Mouse (Mus musculus) layer of hippocampus, adult 9-11 months (tissue): ENCODE measurements around the gene Nek6.
A peak's percentile ranks its signal among the peaks of the same experiment; 100 is the strongest.

ENCODE experiments used
- DNase-seq: peaks from one replicate; pipeline ENCODE4 v3.0.0; 2022

The Nek6 gene

DNA sequence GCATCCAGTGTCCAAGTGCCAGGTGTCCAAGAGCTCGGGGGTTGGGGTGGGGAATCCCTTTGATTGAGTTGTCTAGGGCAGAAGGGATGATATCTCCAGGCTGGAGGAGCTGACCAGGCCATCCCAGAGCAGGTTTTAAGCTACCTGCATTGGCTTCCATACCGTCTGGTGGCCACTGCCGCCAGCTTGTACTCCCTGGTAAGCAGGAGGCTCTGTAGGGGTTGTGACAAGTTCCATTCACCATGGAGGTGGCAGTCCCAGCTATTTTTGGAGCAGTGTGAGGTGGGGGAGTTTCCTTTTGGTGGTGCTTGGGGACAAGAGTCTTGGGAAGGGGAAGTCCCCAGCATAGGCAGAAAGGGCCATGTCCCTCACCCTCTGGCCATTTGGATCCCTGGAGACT, 29.7 kb downstream of the Nek6 start:
- no peak for DNase-seq

DNA sequence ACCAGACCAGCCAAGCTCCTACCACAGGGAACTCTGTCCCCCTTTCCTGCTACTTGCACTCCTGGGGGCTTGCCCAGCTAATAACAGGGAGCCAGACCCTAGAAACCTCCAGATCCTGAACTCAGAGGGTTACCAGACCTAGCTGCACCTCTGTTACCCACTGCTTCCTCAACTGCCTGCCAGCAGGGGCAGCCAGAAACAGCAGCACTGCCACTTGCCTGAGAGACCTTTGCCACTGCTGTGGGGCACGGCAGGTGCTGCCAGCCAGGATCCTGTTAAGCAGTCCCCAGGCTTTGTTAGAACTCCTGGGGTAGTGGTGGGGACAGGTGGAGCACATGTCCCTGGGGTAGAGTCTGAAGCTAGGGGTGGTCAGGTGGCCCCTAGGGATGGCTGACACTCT, 30.1 kb downstream of the Nek6 start:
- no peak for DNase-seq

- DNase-seq, result no peak
Observed at GRCm38 (mm10) chr2:38542366-38542765, 30.9 kb downstream of the Nek6 start.

- no peak for DNase-seq
Observed at GRCm38 (mm10) chr2:38543158-38543557, 31.7 kb downstream of the Nek6 start.

DNA sequence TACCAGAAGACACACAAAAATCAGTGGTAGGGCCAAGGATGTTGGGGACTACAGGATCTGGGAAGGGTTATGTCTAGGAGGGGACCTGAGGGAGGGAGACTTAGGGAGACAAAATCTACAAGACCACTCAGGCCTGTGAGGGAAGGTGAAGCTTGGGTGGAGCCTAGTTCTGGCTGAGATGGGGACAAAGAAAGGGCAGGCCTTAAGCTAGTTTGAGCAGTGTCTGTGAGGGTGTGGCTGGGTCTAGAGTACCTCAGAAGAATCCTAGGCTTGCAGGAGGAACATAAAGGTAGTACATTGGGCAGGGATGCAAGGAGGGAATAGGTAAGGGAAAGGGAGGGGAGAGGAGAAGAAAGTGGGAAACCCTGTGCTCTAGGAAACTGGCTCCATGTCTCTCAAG, 32.9 kb downstream of the Nek6 start:
- no peak for DNase-seq

GRCm38 (mm10) chr2:38544982-38545381, 33.5 kb downstream of the Nek6 start:
- DNase-seq, result no peak

- DNase-seq, result no peak
Observed at GRCm38 (mm10) chr2:38545706-38546105, 34.3 kb downstream of the Nek6 start.

DNA sequence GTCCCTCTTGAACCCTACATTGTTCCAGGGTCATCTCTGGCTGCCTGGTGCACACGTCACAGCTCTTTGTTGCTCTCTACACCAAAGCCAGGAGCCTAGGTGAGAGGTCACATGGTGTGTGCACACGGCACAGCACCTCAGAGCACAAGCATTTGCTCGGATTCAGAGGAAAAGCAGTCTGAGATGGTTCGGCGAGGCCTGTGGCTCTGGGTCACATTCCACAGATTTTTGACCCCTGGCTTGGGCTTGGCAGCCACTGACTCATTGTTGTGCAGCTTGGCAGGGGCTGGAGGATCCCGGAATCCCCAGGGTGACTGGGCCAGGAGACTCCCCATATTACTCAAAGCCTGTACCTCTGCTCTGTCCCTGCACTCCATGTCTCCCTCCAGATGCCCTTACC, 34.8 kb downstream of the Nek6 start:
- DNase-seq, result no peak

DNA sequence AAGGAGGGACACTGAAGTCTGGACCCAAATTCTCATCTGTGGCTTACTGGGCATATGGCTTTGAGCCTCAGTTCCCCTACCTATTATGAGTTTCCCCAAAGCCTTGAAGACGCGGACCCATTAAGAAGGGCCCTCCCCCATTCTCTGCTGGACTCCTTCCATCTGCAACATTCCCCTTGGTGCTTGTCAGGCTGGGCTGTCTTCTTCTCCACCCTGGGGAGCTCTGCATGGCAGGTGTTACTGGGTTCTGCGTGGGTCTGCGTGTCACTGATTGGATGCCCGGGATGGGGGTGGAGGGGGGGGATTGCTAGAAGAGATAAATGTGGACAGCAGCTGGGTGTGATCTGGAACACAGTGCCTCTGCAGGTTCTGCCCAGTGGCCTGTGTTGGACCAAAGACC, 35.3 kb downstream of the Nek6 start:
- DNase-seq, result no peak

DNA sequence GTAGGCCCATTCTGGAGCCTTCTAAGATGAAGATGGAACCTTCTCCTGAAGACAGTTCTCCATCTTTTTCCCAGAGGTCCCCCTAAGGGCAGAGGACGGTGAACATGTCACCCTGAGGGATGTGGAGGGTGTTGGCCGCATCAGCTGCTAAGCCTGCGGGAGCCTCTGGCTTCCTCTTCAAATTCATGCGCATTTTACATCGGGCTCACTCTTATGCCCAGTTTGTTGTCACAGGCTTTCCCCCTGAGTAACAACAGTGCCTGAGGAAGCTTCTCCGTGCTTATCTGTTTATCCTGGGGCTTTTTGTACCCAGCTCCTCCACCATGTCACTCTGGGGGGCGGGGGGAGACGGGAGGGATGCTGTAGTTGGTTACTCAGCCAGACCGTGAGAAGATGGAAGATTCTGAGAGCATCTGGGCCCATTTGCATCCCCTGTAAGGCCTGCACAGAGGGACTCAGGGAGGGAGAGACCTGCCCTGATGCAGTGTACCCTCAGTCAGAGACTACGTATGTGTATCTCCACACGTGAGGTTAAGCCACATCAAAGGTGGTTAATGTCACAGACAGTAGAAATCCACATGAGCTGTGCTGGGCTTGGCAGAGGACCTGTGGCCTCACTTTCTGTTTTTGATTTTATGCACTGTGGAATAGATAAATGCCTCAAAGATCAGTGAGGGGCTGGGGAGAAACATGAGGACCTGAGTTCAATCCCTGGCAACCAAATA, 36.5 kb downstream of the Nek6 start:
- no peak for DNase-seq

GRCm38 (mm10) chr2:38552004-38552443, 40.6 kb downstream of the Nek6 start:
- DNase-seq, result no peak

GRCm38 (mm10) chr2:38554226-38554995, 43.0 kb downstream of the Nek6 start:
- DNase-seq, result no peak

- no peak for DNase-seq
Observed at GRCm38 (mm10) chr2:38555659-38556058, 44.2 kb downstream of the Nek6 start.

- DNase-seq, result no peak
Observed at GRCm38 (mm10) chr2:38556721-38557120, 45.3 kb downstream of the Nek6 start.

DNA sequence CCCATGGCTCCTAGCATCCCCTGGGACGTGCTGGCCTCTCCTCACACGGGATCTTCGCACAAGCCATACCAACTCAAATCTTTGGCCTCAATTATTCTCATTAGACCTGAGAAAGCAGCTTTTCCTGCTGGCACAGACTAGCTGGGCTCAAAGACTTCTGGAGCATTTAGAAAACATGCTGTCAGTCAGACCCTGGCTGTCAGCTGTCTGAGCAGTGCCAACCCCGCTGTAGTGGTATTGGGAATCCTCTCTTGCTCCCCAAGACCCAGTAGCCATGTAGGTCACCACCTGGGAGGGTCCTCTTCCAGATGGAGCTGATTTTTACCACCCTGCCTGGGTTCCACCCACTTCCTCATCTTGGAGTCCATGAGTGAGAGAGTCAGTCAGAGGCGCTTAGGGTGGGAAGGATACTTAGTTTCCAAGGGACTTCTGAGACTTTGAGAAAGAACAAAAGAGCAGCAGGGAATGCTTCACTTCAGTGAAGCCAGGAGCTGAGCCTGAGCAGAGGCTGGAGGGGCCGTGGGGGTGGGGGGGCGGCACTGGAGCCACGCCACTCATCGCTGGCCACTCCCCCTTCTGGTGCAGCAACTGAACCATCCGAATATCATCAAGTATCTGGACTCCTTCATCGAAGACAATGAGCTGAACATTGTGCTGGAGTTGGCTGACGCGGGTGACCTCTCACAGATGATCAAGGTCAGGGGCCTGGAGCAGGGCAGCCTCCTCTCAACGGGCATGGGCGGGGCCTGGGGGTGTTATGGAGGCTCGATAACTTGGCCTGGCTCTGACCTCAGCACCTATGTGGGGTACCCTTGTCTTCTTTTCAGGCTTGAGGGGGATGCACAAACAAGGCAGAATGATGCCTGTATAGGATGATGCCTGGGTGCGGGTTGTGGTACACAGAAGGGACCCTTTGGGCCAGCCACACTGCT, 49.1 kb downstream of the Nek6 start:
- no peak for DNase-seq

- no peak for DNase-seq
Observed at GRCm38 (mm10) chr2:38562596-38562995, 51.2 kb downstream of the Nek6 start.

DNA sequence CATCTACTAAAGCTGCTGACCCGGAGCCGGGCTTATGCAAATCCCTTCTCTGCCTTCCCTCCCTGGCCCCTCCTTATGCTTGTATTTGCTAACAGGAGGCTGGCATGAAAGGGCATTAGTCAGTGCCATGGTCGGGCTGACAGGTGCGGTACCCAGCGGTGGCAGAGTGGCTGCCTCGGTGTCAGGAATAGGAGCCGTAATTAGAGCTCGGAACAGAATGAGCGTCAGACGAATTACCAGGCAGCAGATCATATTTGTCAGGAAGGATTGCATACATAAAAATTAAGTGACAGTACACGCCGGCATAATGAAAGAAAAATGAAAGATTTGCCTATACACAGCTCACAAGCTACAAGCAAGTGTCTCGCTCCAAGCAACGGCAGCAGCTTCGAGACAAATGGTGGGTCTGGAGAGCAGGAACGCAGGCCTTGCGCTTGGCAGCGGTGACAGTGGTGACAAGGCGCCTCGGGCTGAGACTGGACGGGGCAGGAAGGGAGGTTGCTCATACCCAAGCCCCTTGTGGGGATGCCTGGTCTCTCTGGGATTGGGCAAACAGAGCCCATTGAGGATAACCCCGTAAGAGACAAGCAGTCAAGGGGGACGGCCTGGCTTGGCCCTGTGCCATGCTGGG, 60.6 kb downstream of the Nek6 start:
- no peak for DNase-seq

GRCm38 (mm10) chr2:38574697-38575096, 63.3 kb downstream of the Nek6 start:
- no peak for DNase-seq

- peak; percentile 67 for DNase-seq
Observed at GRCm38 (mm10) chr2:38578602-38579521, 67.4 kb downstream of the Nek6 start.

- DNase-seq, result no peak
Observed at GRCm38 (mm10) chr2:38579528-38579927, 68.1 kb downstream of the Nek6 start.

GRCm38 (mm10) chr2:38583982-38584381, 72.5 kb downstream of the Nek6 start:
- no peak for DNase-seq
